Mouse (Mus musculus) layer of hippocampus, adult 8-10 months (tissue): ENCODE data around the gene Il11ra1. TPM values are rescaled to one million over a fixed set of nuclear protein-coding genes. Genes with fewer than 3 reads are reported as not detected.

Experiments used
- DNase-seq, 2 experiments: peaks; one replicate each; pipeline ENCODE4 v3.0.0; 2022; ENCODE audit warnings: low spot score in 2 of 2
- total RNA-seq, 4 experiments: library from RNA; stranded (reverse); gene quantifications; 2 replicates each; pipeline ENCODE4 v1.2.4; 2022

The Il11ra1 gene
- total RNA-seq, 4 experiments from 2014 or later, result 39.9 to 44.4 (median 41.6) TPM

DNA sequence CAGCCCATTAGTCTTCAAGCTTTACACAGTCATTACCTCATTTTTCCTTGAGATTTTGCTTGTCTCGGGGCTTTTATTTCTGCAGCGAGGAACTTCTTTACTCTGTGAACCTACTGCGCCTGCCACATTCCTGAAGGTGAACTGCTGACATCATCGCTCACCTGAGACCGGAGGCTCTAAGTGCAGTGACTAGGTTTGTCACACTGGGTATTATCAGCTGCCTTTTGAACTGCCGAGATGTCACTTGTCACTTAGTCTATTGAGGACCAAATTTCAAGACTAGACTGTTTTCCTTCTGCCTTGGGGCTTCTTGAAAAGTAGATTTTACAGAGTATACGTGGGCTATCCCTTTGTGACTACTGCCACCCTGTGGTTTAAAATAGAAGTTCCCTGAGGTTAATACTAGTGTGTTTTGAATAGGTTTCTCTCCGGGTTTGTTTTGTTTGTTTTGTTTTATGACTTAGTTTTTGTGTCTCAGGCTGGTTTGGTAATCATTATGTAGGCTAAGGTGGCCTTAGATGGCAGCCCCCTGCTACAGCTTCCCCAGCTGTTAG lies 8.5 kb downstream of the Il11ra1 start:
- DNase-seq, result no peak

GRCm38 (mm10) chr4:41710229-41710628 lies 10.4 kb downstream of the Il11ra1 start:
- no peak for DNase-seq

GRCm38 (mm10) chr4:41711705-41712375 lies 12.1 kb downstream of the Il11ra1 start:
- DNase-seq, result peak in 1 of 2 experiments; percentile 46

DNA sequence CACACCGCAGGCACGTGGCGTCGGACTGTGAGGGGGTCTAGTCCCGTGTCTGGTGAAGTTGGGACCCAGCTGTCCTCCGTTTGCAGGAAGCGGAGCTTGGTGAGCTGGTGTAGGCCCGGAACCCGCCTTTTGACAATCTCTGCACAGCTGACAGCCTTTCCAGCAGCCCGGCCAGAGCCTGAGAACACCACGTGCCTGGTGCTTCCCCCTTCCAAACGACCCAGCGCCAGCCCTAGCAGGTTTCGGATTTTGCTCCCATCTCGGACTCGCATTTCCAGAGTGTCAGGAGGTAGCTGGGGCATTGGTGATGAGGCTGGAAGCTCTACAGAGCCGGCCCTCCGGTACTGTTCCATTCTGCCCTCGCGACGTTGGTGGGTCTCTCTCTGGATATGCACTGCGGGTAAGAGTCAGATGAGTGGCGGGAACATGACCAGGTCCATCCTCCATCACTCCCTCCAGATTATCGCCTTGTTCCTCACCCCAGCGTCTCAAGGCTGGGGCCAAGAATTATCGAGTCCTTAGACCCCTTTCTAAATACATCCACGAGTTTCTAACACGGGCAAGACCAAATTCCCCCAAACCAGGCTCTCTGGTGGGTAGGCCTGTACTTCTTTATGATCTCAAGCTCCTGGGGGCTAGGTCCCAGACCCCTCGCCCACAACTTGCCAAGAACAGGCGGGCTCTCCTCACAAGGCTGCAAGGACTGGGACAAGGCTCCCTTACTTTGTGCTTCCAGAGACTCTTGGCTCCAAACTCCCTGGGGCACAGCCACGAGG lies 12.8 kb downstream of the Il11ra1 start:
- no peak for DNase-seq

DNA sequence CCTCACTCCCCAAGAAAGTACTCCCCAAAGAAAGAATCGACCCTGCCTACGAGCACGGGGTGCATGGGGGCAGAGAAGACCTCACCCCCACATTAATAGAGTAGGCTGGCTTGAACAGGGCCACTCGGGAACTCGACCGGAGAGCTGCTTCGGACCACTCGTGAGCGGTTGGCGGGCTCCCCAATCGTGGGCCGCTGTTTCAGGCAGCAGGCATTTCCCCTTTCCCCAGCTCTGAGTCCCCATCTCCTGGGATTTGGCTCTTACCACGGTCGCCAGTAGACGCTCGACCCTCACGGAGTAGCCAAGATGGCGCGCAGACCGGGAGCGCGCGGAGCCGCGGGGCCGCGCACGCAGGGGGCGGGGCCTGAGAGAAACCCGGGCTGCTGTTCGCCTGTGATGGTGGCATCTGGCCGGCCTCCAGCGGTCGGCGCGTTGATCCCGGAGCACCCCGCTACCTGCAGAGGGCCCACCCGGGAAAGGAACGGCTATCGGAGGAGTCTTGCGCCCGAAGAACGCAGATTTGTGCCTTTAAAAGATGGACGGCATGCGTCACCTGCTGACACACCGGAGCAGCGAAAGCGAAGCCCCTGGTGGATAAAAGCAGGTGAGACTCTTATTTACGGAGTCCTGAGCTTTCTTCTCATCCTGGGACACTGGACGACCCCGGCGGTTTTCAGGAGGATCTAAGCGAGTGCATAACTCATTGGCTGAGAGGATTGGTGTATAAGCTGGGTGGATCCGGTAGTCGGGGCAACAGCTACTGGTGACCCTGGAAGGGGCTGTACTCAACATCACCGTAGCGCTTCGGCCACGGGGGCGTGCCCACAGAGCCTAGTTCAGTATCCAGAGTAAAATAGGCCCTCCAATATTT lies 13.6 kb downstream of the Il11ra1 start, which contains the start of gene Rpp25l:
Gene Rpp25l (minus strand): TSS at position 338 of the 871 bp plus-strand sequence.
- peak; percentile 68 to 74 for DNase-seq

- DNase-seq, result peak; percentile 71 to 75
Observed at GRCm38 (mm10) chr4:41714276-41714675, 14.5 kb downstream of the Il11ra1 start.

DNA sequence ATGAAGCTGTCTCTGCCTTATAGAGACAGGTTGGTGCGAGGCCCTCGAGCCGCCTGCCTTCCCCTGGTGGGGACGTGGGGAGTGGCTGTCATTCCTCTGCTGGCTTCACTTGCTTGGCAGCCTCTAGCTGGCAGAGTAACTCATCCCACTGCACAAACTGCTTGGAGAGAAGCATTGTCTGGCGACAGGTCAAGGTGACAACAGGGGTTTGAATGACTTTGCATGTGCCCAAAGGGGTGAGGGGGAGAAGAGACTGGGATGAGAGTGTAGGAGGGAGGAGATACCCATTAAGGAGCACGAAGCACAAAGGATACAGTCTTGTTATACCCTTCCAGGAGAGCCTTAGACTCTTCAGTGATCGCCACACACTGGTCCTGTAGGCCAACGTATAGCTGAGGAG lies 15.3 kb downstream of the Il11ra1 start:
- no peak for DNase-seq

GRCm38 (mm10) chr4:41715596-41715995 lies 15.8 kb downstream of the Il11ra1 start:
- peak in 1 of 2 experiments; percentile 49 for DNase-seq

DNA sequence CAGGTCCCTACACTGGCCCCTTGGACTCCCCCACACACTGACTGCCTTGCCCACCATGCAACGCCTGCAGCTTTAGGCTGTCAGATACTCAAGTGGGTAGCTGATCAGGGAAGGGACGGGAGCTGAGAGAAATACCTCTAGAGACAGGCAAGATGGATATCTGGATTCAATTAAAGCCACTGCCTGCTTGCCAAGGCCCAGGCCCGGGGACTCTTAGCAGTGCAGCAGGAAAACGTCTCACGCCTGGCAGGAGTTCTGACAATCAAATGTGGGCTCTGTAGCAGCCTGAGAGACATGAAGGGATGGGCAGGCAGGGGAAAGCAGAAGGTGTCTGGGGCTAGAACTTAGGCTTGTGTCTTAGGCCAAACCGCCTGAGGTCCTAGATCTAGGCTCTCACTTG lies 17.0 kb downstream of the Il11ra1 start:
- DNase-seq, result no peak

DNA sequence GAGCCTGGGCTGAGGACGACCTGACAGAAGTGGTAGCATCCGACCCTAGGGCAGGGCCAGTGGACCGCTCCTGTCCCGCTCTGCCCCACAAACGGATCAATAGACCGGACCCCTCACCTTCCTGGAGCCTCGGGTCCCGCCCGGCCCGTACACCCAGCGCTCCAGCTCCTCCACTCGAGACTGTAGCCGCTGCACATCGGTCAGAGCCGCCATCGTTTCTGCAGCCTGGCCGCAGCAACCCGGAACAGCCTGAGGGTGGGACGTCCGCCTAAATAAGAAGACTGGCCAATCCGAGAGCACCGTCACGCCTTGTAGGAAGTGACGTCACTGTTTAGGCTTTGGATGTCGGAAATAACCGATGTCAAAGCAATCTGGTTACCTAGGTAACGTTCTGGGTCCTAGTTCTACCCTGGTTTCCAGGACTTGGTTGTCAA lies 23.1 kb downstream of the Il11ra1 start, which contains the start of gene Dctn3:
Gene Dctn3 (minus strand): TSS at position 253 of the 434 bp plus-strand sequence.
- peak; percentile 93 to 95 for DNase-seq

GRCm38 (mm10) chr4:41726826-41727621 lies 27.2 kb downstream of the Il11ra1 start:
- DNase-seq, result no peak

GRCm38 (mm10) chr4:41731052-41731765 lies 31.4 kb downstream of the Il11ra1 start, which contains the start of gene Arid3c:
TSS of gene Arid3c (minus strand) at chr4:41731142.
- no peak for DNase-seq

DNA sequence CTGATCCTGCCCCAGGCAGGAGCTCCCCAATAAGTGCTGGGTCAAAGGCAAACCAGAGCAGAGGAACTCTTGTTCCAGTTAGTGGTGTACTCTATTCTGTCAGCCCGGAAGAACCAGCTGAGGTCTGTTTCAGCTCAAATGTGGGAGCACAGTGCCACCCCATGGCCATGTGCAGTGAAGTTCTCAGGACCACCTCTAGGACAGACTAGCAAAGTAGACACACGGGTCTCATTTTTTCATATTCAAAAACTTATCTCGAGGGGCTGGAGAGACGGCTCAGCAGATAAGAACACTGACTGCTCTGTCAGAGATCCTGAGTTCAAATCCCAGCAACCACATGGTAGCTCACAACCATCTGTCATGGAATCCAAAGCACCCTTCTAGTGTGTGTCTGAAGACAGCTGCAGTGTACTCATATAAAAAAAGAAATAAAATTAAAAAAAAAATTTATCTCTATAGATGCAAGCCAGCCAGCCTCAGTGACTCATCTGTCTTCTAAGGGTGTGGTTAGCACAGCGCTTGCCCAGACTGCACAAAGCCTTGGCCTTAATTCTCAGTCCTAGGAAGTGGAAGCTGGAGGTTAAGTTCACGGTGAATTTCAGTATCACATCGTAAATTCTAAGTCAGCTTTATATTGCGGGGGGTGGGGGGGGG lies 37.9 kb downstream of the Il11ra1 start:
- DNase-seq, result peak in 1 of 2 experiments; percentile 85

DNA sequence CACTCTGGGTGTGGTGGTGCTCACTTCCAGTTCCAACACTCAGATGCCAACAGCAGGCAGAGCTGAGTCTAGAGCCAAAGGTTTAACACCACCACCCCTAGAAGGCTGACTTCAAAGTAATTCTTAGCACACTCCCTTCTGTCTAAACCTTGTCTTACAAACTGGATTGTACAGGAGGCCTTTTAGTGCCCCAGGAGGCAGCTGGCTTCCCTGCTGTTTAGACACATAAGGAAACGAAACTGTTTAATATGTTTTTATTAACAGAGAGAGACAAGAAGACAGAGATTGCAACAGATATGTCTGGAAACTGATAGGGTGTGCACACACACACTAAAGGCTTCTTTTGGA lies 38.4 kb downstream of the Il11ra1 start:
- no peak for DNase-seq

GRCm38 (mm10) chr4:41739260-41739659 lies 39.5 kb downstream of the Il11ra1 start:
- DNase-seq, result no peak

GRCm38 (mm10) chr4:41740380-41741157 lies 40.8 kb downstream of the Il11ra1 start:
- peak; percentile 65 to 75 for DNase-seq

DNA sequence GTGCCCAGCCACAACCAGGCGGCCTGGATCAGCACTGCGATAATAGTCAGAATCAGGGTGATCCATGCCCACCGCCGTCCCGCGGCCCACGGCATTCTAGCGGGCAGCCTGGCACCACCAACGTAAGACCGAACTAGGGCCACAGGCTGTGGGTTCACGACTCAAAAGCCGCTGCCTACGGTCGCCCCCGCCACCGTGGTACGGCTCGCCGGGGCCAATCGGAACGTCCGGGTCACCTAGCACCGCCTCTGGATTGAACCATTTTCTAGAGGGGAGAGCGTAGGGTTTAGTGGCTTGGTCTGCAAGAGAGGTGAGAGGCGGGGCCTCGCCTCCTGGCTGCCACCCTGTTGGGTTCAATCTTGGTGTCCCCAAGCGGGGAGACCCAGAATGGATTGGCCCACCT lies 41.4 kb downstream of the Il11ra1 start:
- peak; percentile 92 to 93 for DNase-seq

DNA sequence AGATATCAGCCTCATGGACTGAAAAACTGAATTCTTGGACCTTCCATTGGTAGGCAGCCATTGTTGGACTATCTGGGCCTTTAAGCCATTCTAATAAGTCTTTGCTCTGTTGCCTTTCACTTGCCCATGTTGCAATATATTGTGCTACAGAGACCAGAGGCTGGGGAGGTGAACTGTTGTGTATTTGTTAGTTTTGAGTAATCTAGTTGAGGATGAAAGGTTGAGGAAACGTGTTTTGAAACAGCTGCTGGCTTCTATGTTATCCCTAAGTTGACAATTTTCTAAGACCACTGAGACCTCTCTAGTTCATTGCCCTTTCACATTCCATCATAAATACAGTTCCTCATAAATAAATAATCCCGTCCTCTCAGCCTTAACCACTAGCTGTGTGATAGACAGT lies 44.3 kb downstream of the Il11ra1 start:
- no peak for DNase-seq
